Mouse (Mus musculus): ENCODE measurements around the gene Six2.
"Not testable (repeated sequence)": the region's sequence is repeated elsewhere in the genome, so short reads cannot be mapped to it uniquely, and the experiment has no call there.

The Six2 gene

GRCm38 (mm10) chr17:85690969-85691335 lies 2.9 kb upstream of the Six2 start:
- in situ Hi-C loops (cut with MboI; ENCODE audit: low sequenced_read_pairs) = no loop called here

GRCm38 (mm10) chr17:85690323-85690968 lies 2.4 kb upstream of the Six2 start:
- in situ Hi-C loops (cut with MboI; ENCODE audit: low sequenced_read_pairs) = no loop called here

DNA sequence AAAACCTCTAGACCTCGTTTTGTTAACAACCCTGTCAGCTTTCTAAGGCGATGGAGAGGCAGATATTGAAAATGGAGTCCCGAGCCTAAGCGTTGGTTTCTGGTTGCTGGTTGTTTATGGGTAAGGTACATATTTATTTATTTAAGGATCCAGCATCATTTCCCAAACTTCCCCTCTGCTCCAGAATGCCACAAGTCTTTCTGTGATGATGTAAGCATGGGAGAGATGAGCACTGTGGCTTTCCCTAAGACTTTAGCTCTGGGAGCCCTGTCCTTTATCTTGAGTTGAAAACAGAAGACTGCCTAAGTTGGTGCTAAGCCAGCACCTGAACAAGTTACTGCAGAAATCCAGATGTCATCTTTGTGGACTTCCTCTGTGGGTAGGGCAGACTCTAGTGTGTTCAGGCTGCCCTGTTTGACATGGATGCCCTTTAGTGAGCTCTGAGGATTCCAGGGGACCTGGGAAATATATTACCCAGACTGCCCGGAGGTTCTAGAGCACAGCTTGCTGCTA lies 1.8 kb upstream of the Six2 start:
- in situ Hi-C loops (cut with MboI; ENCODE audit: low sequenced_read_pairs) = no loop called here

- in situ Hi-C loops (cut with MboI; ENCODE audit: low sequenced_read_pairs) = no loop called here
Observed at GRCm38 (mm10) chr17:85688911-85689806, 1.1 kb upstream of the Six2 start.

- in situ Hi-C loops (cut with MboI; ENCODE audit: low sequenced_read_pairs) = no loop called here
Observed at GRCm38 (mm10) chr17:85687421-85688235, 446 bp downstream of the Six2 start.

DNA sequence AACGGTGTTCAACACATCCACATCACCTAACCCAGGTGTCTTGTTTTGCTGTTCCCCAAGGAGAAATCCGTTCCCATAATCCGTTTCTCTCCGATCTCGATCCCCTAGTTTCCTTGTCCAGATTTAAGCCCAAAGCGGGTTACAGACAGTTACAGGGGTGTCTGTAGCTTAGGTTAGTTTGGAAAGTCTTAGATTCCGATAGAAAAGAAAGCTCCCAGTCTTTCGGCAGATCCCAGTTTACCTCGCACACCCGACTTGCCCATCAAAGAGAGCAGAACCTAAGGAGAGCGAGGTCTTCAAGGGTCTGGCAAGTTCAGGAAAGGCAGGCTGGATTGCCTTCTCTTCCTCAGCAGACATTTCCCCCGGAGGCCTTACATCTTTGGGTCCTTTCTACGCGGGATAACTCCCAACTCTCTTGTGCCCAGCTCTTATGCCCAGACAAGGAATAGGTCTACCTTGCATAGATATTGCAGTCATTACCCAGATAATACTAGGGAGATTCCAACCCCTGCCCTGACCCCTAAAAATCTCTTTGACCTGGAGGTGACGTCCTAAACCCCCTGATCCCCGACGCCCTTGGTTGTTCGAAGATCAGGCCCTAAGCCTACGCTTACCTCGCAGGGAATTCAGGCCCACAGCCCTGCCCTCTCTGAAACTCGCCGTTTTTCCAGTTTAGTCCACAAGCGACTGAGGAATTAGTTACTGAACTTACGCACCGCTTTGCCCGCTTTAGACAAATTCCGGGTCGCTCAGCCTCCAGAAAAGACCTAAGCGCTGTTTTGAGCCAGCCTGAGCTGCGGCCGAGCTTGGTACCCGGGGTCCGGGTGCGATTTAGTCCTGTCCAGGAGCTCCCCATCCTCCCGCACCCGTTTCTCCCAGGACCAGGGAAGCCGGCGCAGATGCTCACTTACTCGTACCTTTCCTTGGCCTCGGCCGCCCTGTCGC lies 1.3 kb downstream of the Six2 start:
- in situ Hi-C loops (cut with MboI; ENCODE audit: low sequenced_read_pairs) = no loop called here

DNA sequence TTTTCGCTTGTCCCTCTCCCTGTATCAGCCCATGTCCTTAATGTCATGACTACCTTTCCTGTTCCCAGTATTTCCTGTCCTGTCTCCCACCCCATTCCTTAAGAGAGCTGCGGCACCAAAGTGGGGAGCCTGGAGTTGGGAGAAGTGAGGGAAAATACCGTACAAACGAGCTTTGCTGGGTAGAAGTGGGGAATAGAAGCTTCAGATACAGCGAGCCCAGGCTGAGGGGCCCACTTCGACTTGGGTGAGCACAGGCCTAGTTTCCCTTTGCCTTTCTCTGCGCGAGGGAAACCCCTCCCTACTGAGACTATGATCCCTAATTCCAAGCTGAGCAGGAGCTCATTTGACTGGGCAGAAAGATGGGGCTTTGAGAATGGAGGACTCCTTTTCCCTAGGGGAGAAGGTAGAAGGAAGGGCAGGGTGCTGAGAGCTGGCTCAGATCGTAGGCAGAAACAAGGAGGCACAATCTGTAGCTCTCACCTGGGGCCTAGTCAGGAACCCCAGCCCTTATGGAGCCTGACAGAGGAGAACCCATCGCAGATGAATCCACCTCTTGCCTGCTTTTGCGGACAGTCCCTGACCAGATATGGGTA lies 2.3 kb downstream of the Six2 start:
- in situ Hi-C loops (cut with MboI; ENCODE audit: low sequenced_read_pairs) = no loop called here

DNA sequence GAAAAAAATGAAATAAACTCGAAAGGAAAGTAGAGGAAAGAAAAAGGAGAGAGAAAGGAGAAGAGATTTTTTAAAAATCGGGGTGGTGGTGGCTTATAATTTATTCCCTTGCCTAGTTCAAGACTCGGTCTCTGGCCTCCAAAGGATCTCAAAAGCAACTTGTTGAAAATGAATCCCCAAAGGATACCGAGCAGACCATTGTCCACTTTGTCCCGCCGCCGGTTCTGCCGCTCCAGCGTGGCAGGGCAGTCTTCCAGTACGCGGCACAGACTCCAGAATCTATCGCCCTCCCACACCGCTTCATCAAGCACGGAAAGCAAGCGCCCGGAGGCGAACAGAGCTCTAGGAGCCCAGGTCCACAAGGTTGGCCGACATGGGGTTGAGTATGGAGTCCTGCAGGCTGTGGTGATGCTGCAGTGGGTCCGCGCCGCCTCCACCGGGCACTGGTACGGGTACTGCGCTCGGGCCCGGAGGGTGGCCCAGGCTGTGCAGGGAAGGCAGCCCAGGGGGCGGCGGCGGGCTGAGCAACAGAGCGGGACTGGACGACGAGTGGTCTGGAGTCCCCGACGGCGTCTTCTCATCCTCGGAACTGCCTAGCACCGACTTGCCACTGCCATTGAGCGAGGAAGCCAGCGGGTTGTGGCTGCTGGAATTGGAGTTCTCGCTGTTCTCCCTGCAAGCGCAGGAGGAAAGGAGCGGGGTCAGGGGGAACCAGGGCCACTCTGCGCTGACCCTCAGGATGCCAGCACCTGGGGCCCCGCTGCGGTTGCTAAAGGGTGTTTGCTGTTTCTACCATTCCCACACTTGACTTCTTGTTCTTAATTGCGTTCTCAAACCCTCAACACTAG lies 3.0 kb downstream of the Six2 start:
- in situ Hi-C loops (cut with MboI; ENCODE audit: low sequenced_read_pairs) = no loop called here

DNA sequence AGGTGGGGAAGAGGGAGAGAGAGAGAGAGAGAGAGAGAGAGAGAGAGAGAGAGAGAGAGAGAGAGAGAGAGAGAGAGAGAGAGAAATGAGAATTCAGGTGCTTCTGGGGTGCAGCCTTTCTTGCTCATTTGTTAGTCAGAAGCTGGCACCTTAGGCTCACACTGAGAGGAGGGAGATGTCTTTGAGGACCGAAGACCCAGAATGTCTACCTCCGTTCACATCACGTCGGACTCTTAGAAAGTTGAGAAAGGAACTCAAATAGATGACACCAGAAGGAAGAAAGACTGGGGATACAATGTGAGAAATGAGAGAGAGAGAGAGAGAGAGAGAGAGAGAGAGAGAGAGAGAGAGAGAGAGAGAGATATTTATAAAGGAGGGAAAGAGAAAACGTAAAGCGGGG lies 3.6 kb downstream of the Six2 start:
- in situ Hi-C loops (cut with MboI; ENCODE audit: low sequenced_read_pairs) = not testable (repeated sequence)

GRCm38 (mm10) chr17:85683984-85684307 lies 4.1 kb downstream of the Six2 start:
- in situ Hi-C loops (cut with MboI; ENCODE audit: low sequenced_read_pairs) = no loop called here

GRCm38 (mm10) chr17:85683111-85683983 lies 4.7 kb downstream of the Six2 start:
- in situ Hi-C loops (cut with MboI; ENCODE audit: low sequenced_read_pairs) = no loop called here

GRCm38 (mm10) chr17:85682181-85682710 lies 5.8 kb downstream of the Six2 start:
- in situ Hi-C loops (cut with MboI; ENCODE audit: low sequenced_read_pairs) = no loop called here

DNA sequence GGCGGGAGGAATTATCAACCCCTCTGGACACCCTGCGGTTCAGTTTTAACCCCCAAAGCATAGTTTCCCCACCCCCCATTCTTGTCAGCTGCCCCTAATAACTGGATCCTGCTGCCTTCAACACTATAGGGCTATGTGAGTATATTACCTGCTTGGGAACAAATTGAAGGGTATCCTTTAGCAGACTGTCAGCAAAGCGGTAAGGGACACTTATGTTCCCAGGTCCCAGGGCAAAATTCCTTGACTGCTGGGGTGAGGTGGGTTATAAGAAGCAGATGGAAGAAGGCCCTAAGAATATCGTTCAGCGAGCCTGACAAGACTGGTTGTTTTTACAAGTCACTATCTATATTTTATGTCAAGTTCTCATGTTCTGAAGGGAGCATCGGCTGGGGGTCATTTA lies 6.3 kb downstream of the Six2 start:
- in situ Hi-C loops (cut with MboI; ENCODE audit: low sequenced_read_pairs) = no loop called here

- in situ Hi-C loops (cut with MboI; ENCODE audit: low sequenced_read_pairs) = no loop called here
Observed at GRCm38 (mm10) chr17:85680851-85681550, 7.1 kb downstream of the Six2 start.

- in situ Hi-C loops (cut with MboI; ENCODE audit: low sequenced_read_pairs) = no loop called here
Observed at GRCm38 (mm10) chr17:85680116-85680850, 7.8 kb downstream of the Six2 start.

DNA sequence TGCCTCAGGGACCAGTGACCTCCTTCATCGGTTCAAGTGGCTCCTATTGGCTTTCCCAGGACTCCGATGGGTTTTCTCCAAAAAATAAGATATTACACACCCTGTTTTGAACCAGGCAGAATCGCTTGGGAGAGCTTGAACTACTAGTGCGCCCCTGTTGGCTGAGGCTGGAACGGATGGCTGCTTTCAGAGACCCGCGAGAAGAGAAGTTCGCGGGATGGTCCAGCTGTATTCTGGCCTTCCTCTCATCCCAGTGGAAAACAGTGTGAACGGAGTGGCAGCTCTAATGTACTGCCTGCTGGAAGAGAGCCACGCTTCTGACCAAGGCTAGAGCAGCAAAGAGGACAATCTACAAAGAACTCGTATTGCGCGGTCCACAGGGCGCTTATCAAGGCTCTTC lies 8.4 kb downstream of the Six2 start:
- in situ Hi-C loops (cut with MboI; ENCODE audit: low sequenced_read_pairs) = no loop called here

Measured in CH12F3 (cell line).